ENCODE assay signal across 23 mouse cellular contexts in genomic region chr13:119389296-119389695, GRCm38 (mm10). TPM values are rescaled to one million over a fixed set of nuclear protein-coding genes. Genes with fewer than 3 reads are reported as not detected.
DNase-seq lines count a peak whose midpoint lies in the region; ATAC-seq lines count a peak whose summit lies in the region.
"Had no signal": no experiment of that assay in that cellular context is flagged by ENCODE, and none has a peak within 500 bp of the region (broad histone marks: within the 10 kb centered on the region; RNA-seq: fewer than 3 reads in every experiment).

No protein-coding gene starts in this region.

- H3K4me1 ChIP-seq in kidney, embryonic 15.5 days: no peaks in the 10 kb centered on the region
- no peaks in the 10 kb centered on the region for H3K4me1 ChIP-seq in liver, embryonic 15.5 days (replicated peaks)
- H3K4me1 ChIP-seq in intestine, embryonic 15.5 days (replicated peaks): no peaks in the 10 kb centered on the region
- H3K4me1 ChIP-seq: forebrain, embryonic 15.5 days; hindbrain, embryonic 10.5 days; hindbrain, embryonic 15.5 days; limb, embryonic 10.5 days; limb, embryonic 15.5 days; midbrain, embryonic 13.5 days; neural tube, embryonic 13.5 days had no signal

- 85% methylated on average over 11 of the region's 11 CpGs for WGBS in kidney, embryonic 15.5 days
- 67% methylated on average over 11 of the region's 11 CpGs for WGBS in liver, embryonic 15.5 days (ENCODE audit: insufficient replicate concordance)
- WGBS in intestine, embryonic 15.5 days: 59% methylated on average over 11 of the region's 11 CpGs

- H3K27me3 ChIP-seq in kidney, embryonic 15.5 days: no peaks in the 10 kb centered on the region
- H3K27me3 ChIP-seq in liver, embryonic 15.5 days: no peaks in the 10 kb centered on the region
- no peaks in the 10 kb centered on the region for H3K27me3 ChIP-seq in intestine, embryonic 15.5 days (replicated peaks)
- H3K27me3 ChIP-seq: forebrain, embryonic 15.5 days; hindbrain, embryonic 15.5 days; limb, embryonic 15.5 days; midbrain, embryonic 13.5 days; neural tube, embryonic 13.5 days; Patski had no signal

- DNase-seq in kidney, adult 18-20 months: peak; percentile 49
- DNase-seq in kidney, adult 9 months: peak; percentile 83
- peak; percentile 67 to 83 for DNase-seq in kidney, postnatal 36 days
- DNase-seq in layer of hippocampus, adult 9-11 months: no peak
- no peak for DNase-seq in lung, postnatal 25 days (ENCODE audit: low spot score)
- DNase-seq: adrenal gland, postnatal 25 days; cerebellum, adult 2 months; cerebellum, postnatal 14 days; heart, postnatal 14 days; lung, postnatal 4 days; thymus, postnatal 4 days had no signal

- H3K9me3 ChIP-seq in kidney, embryonic 15.5 days (replicated peaks): no peaks in the 10 kb centered on the region
- no peaks in the 10 kb centered on the region for H3K9me3 ChIP-seq in liver, embryonic 15.5 days (replicated peaks)
- no peaks in the 10 kb centered on the region for H3K9me3 ChIP-seq in intestine, embryonic 15.5 days
- H3K9me3 ChIP-seq: forebrain, embryonic 15.5 days; hindbrain, embryonic 10.5 days; hindbrain, embryonic 15.5 days; limb, embryonic 10.5 days; limb, embryonic 15.5 days; midbrain, embryonic 13.5 days; neural tube, embryonic 13.5 days had no signal

- peaks cover 70% of the 10 kb centered on the region for H3K36me3 ChIP-seq in kidney, embryonic 15.5 days
- peaks cover 31% of the 10 kb centered on the region for H3K36me3 ChIP-seq in liver, embryonic 15.5 days (replicated peaks)
- H3K36me3 ChIP-seq in intestine, embryonic 15.5 days: peaks cover 8% of the 10 kb centered on the region

- no peak overlapping the region for H3K9ac ChIP-seq in kidney, embryonic 15.5 days
- no peak overlapping the region for H3K9ac ChIP-seq in liver, embryonic 15.5 days
- H3K9ac ChIP-seq in intestine, embryonic 15.5 days: no peak overlapping the region
- H3K9ac ChIP-seq: forebrain, embryonic 15.5 days; hindbrain, embryonic 15.5 days; limb, embryonic 15.5 days; midbrain, embryonic 13.5 days; neural tube, embryonic 13.5 days had no signal

- H3K27ac ChIP-seq in kidney, embryonic 15.5 days: no peak overlapping the region
- 0 out of 2 replicates have a peak overlapping the region, but pooled peaks have one; percentile 19 for H3K27ac ChIP-seq in liver, embryonic 15.5 days (replicated peaks)
- H3K27ac ChIP-seq in intestine, embryonic 15.5 days: no peak overlapping the region
- H3K27ac ChIP-seq: forebrain, embryonic 15.5 days; hindbrain, embryonic 10.5 days; hindbrain, embryonic 15.5 days; limb, embryonic 10.5 days; limb, embryonic 15.5 days; midbrain, embryonic 13.5 days; neural tube, embryonic 13.5 days had no signal

- no peak overlapping the region for H3K4me3 ChIP-seq in kidney, embryonic 15.5 days (replicated peaks)
- H3K4me3 ChIP-seq in liver, embryonic 15.5 days (replicated peaks): no peak overlapping the region
- H3K4me3 ChIP-seq in intestine, embryonic 15.5 days (replicated peaks): no peak overlapping the region
- H3K4me3 ChIP-seq: forebrain, embryonic 15.5 days; hindbrain, embryonic 10.5 days; hindbrain, embryonic 15.5 days; limb, embryonic 10.5 days; limb, embryonic 15.5 days; midbrain, embryonic 13.5 days; neural tube, embryonic 13.5 days had no signal

- no peak for ATAC-seq in kidney, embryonic 15.5 days (replicated peaks; ENCODE audit: low FRiP score)
- peak; percentile 81 for ATAC-seq in liver, embryonic 15.5 days (ENCODE audit: insufficient read depth)
- no peak for ATAC-seq in intestine, embryonic 15.5 days
- ATAC-seq: forebrain, embryonic 15.5 days; inflammation-experienced regulatory T-cells, adult 6 months; midbrain, embryonic 13.5 days; Patski had no signal

- no peak overlapping the region for H3K4me2 ChIP-seq in kidney, embryonic 15.5 days
- no peak overlapping the region for H3K4me2 ChIP-seq in liver, embryonic 15.5 days
- no peak overlapping the region for H3K4me2 ChIP-seq in intestine, embryonic 15.5 days (replicated peaks)
- H3K4me2 ChIP-seq: forebrain, embryonic 15.5 days; hindbrain, embryonic 15.5 days; limb, embryonic 15.5 days; midbrain, embryonic 13.5 days; neural tube, embryonic 13.5 days had no signal

RNA-seq across cellular contexts. Expression of gene Paip1, which starts 39.1 kb away (rescaled TPM):
- 86.6 and 96.4 TPM in 2 replicates for polyA plus RNA-seq in kidney, embryonic 15.5 days (2015; fragmentation: Nextera tagmentation; extraction: Ambion mirVana)
- 14.5 and 18.3 TPM in 2 replicates for polyA plus RNA-seq in liver, embryonic 15.5 days (2015; fragmentation: Nextera tagmentation; extraction: Ambion mirVana)
- 62.0 and 82.6 TPM in 2 replicates for polyA plus RNA-seq in intestine, embryonic 15.5 days (2015; fragmentation: Nextera tagmentation; extraction: Ambion mirVana)

Comparison
In these comparisons a context has a peak if more than half of its experiments do, and no peak if none do; other contexts are left out.
1. DNase-seq: peak in kidney, adult 18-20 months (single experiment), kidney, adult 9 months (single experiment) and kidney, postnatal 36 days (2 of 2); none in layer of hippocampus, adult 9-11 months (single experiment) and lung, postnatal 25 days (single experiment).